Mouse (Mus musculus) natural killer cell, adult 2 months (primary cell): ENCODE data around the gene Gm9837.

Source experiments
- DNase-seq, 2 experiments: peaks; one replicate each; pipeline ENCODE4 v3.0.0; 2022; ENCODE audit warnings: low spot score in 2 of 2

Gm9837 gene

GRCm38 (mm10) chr11:53425711-53426255 is 44.5 kb downstream of the Gm9837 start:
- no peak for DNase-seq

- no peak for DNase-seq
Observed at GRCm38 (mm10) chr11:53425251-53425650, 45.0 kb downstream of the Gm9837 start.

- no peak for DNase-seq
Observed at GRCm38 (mm10) chr11:53424826-53425225, 45.5 kb downstream of the Gm9837 start.

- DNase-seq, result no peak
Observed at GRCm38 (mm10) chr11:53423036-53423435, 47.2 kb downstream of the Gm9837 start, which contains the start of gene Leap2. TSS of gene Leap2 (minus strand) at chr11:53423170.
